Mouse (Mus musculus) ZHBTc4 (cell line): ENCODE data around the gene Tspyl3.
"Not testable (repeated sequence)": the region's sequence is repeated elsewhere in the genome, so short reads cannot be mapped to it uniquely, and the experiment has no call there.

Experiments
- DNase-seq: peaks from one replicate; pipeline ENCODE4 v3.0.0-alpha.2; 2011; ENCODE audit warnings: low read depth, low spot score

Gene Tspyl3

GRCm38 (mm10) chr2:153224946-153225594 is at the start of gene Tspyl3:
TSS of gene Tspyl3 (minus strand) at chr2:153225441.
- DNase-seq = peak; percentile 76

GRCm38 (mm10) chr2:153274919-153275247 is 49.6 kb upstream of the Tspyl3 start:
- DNase-seq = no peak

GRCm38 (mm10) chr2:153274200-153274918 is 49.1 kb upstream of the Tspyl3 start:
- not testable (repeated sequence) for DNase-seq

GRCm38 (mm10) chr2:153270231-153270915 is 45.1 kb upstream of the Tspyl3 start:
- DNase-seq = not testable (repeated sequence)

- no peak for DNase-seq
Observed at GRCm38 (mm10) chr2:153267331-153267730, 42.1 kb upstream of the Tspyl3 start.

- DNase-seq = no peak
Observed at GRCm38 (mm10) chr2:153263053-153263452, 37.8 kb upstream of the Tspyl3 start.

- DNase-seq = no peak
Observed at GRCm38 (mm10) chr2:153259864-153260674, 34.8 kb upstream of the Tspyl3 start.

- DNase-seq = no peak
Observed at GRCm38 (mm10) chr2:153259030-153259863, 34.0 kb upstream of the Tspyl3 start.

GRCm38 (mm10) chr2:153256604-153257003 is 31.4 kb upstream of the Tspyl3 start:
- DNase-seq = no peak

GRCm38 (mm10) chr2:153249751-153250150 is 24.5 kb upstream of the Tspyl3 start:
- no peak for DNase-seq

- no peak for DNase-seq
Observed at GRCm38 (mm10) chr2:153242156-153242555, 16.9 kb upstream of the Tspyl3 start.

GRCm38 (mm10) chr2:153241250-153242014 is 16.2 kb upstream of the Tspyl3 start, which contains the start of the genes Plagl2 and Pofut1:
TSS of gene Plagl2 (minus strand) at chr2:153241426.
TSS of gene Pofut1 (plus strand) at chr2:153241533.
- peak; percentile 94 for DNase-seq

GRCm38 (mm10) chr2:153240701-153241235 is 15.5 kb upstream of the Tspyl3 start:
- DNase-seq = peak; percentile 16

- DNase-seq = peak; percentile 16
Observed at GRCm38 (mm10) chr2:153239860-153240480, 14.7 kb upstream of the Tspyl3 start.

- no peak for DNase-seq
Observed at GRCm38 (mm10) chr2:153239021-153239859, 14.0 kb upstream of the Tspyl3 start.

GRCm38 (mm10) chr2:153238406-153238805 is 13.2 kb upstream of the Tspyl3 start:
- no peak for DNase-seq

- no peak for DNase-seq
Observed at GRCm38 (mm10) chr2:153237891-153238290, 12.7 kb upstream of the Tspyl3 start.

GRCm38 (mm10) chr2:153237193-153237592 is 12.0 kb upstream of the Tspyl3 start:
- DNase-seq = no peak
